In the genomic region with DNA sequence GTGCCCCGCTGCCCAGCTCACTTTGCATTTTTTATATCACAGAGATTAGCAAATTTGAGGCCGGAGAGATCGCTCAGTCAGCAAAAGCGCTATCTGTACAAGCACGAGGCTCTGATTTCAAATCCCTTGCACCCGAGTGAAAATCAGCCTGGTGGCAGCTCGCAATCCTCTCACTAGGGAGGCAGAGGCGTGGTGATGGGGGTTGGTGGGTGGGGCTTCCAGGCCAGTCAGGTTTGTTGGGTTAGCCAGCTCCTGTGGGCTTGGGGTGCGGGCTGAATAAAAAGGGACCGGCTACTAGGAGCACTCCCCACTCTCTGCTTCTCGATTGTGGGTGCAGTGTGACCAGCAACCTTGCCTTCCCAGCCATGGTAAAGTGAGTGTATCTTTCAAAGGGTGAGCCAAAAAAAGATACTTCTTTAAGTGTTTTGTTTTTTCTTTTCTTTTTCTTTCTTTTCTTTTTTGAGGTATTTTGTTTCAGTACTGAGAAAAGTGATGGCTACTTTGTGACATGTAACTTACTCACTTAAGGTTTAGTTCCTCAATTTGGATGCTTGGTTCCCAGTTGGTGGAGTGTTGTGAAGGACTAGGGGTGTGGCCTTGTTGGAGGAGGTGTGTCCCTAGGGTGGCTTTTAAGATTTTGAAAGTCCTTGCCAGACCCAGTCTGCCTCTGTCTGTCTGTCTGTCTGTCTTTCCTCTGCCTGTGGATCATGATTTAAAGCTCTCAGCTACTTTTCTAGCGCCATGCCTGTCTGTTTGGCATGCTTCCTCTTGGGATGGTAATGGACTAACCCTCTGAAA, we compare ENCODE assay signal across 8 mouse cellular contexts. TPM values are rescaled to one million over a fixed set of nuclear protein-coding genes. Genes with fewer than 3 reads are reported as not detected.
A peak's percentile ranks its signal among the peaks of the same experiment; 100 is the strongest.
DNase-seq lines count a peak whose midpoint lies in the region; ATAC-seq and TF ChIP-seq lines count a peak whose summit lies in the region.

No protein-coding gene starts in this region.

- TF ChIP-seq CTCF in intestine, postnatal 0 days (IDR thresholded peaks at IDR 0.05; ENCODE audit: low read depth), result no peak

- H3K36me3 ChIP-seq in heart, embryonic 12.5 days, result no peaks in the 10 kb centered on the region
- no peaks in the 10 kb centered on the region for H3K36me3 ChIP-seq in intestine, postnatal 0 days (ENCODE audit: control insufficient read depth, insufficient read depth)

- H3K4me3 ChIP-seq in heart, embryonic 12.5 days, result peak overlapping the region; percentile 8
- no peak overlapping the region for H3K4me3 ChIP-seq in intestine, postnatal 0 days (ENCODE audit: low read depth, low read length)

- peaks cover 16% of the 10 kb centered on the region for H3K4me1 ChIP-seq in heart, embryonic 12.5 days (replicated peaks)
- peaks cover 8% of the 10 kb centered on the region for H3K4me1 ChIP-seq in intestine, postnatal 0 days (replicated peaks; ENCODE audit: control insufficient read depth, insufficient read depth, low read length)

- 57% methylated on average over 12 of the region's 12 CpGs for WGBS in heart, embryonic 12.5 days
- 48% methylated on average over 12 of the region's 12 CpGs for WGBS in intestine, postnatal 0 days

- intact Hi-C loops in heart, postnatal 25 days (cut with DNase I), result loop anchor here (1.0 to 5.0 kb wide), 2 partner anchors 37 to 114 kb away; no protein-coding TSS in a partner anchor

- peak; percentile 49 for ATAC-seq in heart, embryonic 12.5 days (ENCODE audit: insufficient number of reproducible peaks, low FRiP score)
- no peak for ATAC-seq in intestine, postnatal 0 days

- no peak for DNase-seq in heart, postnatal 25 days (ENCODE audit: low spot score)
- DNase-seq in ES-CJ7 (ENCODE audit: low read depth, low spot score), result peak; percentile 55
- peak; percentile 46 for DNase-seq in spleen, adult 12 weeks (ENCODE audit: low spot score)
- no peak for DNase-seq in cerebellum, adult 18-20 months
- DNase-seq in gastrocnemius, adult 18-20 months (ENCODE audit: low spot score), result no peak
- no peak for DNase-seq in cerebellum, postnatal 10 days

- H3K27ac ChIP-seq in heart, embryonic 12.5 days (ENCODE audit: poor library complexity, severe bottlenecking), result no peak overlapping the region
- H3K27ac ChIP-seq in intestine, postnatal 0 days (ENCODE audit: low read depth, low read length), result no peak overlapping the region

- 0 out of 2 replicates have a peak, but pooled peaks cover 4% of the 10 kb centered on the region for H3K9me3 ChIP-seq in heart, embryonic 12.5 days (replicated peaks)
- H3K9me3 ChIP-seq in intestine, postnatal 0 days (ENCODE audit: control insufficient read depth), result no peaks in the 10 kb centered on the region

- no peaks in the 10 kb centered on the region for H3K27me3 ChIP-seq in heart, embryonic 12.5 days (replicated peaks)
- no peaks in the 10 kb centered on the region for H3K27me3 ChIP-seq in intestine, postnatal 0 days (replicated peaks; ENCODE audit: control insufficient read depth, insufficient read depth, low read length)

- H3K9ac ChIP-seq in heart, embryonic 12.5 days, result peak overlapping the region; percentile 30; the same call in 1 of the 2 replicates
- no peak overlapping the region for H3K9ac ChIP-seq in intestine, postnatal 0 days (ENCODE audit: low read depth, low read length)

- H3K4me2 ChIP-seq in heart, embryonic 12.5 days, result 0 out of 2 replicates have a peak overlapping the region, but pooled peaks have one; percentile 21
- 0 out of 2 replicates have a peak overlapping the region, but pooled peaks have one; percentile 17 for H3K4me2 ChIP-seq in intestine, postnatal 0 days (replicated peaks; ENCODE audit: low read depth)

RNA-seq across cellular contexts. Expression of a gene that starts 17.9 kb away (rescaled TPM):
- polyA plus RNA-seq in heart, embryonic 12.5 days (2016; fragmentation: Nextera tagmentation; extraction: Ambion mirVana), result 17.6 and 18.5 TPM in 2 replicates
- total RNA-seq in heart, postnatal 25 days (2021), result 1 to 10 TPM; 3.8 to 4.4 TPM
- polyA plus RNA-seq in intestine, postnatal 0 days (2015; fragmentation: Nextera tagmentation; extraction: Ambion mirVana), result 9.4 and 9.6 TPM in 2 replicates
- 1 to 10 TPM; 2.1 to 3.2 TPM for total RNA-seq in gastrocnemius, adult 18-20 months (2021)

RNA-seq across cellular contexts. Expression of a gene that starts 18.3 kb away (rescaled TPM):
- 39.8 and 42.4 TPM in 2 replicates for polyA plus RNA-seq in heart, embryonic 12.5 days (2016; fragmentation: Nextera tagmentation; extraction: Ambion mirVana)
- 10 to 100 TPM; 26.4 to 26.6 TPM for total RNA-seq in heart, postnatal 25 days (2021)
- polyA plus RNA-seq in intestine, postnatal 0 days (2015; fragmentation: Nextera tagmentation; extraction: Ambion mirVana), result 29.4 and 33.9 TPM in 2 replicates
- 10 to 100 TPM; 20.2 to 26.0 TPM for total RNA-seq in gastrocnemius, adult 18-20 months (2021)

RNA-seq across cellular contexts. Expression of a gene that starts 22.4 kb away (rescaled TPM):
- polyA plus RNA-seq in heart, embryonic 12.5 days (2016; fragmentation: Nextera tagmentation; extraction: Ambion mirVana), result 3.4 and 3.9 TPM in 2 replicates
- 1 to 10 TPM; 7.4 to 7.5 TPM for total RNA-seq in heart, postnatal 25 days (2021)
- polyA plus RNA-seq in intestine, postnatal 0 days (2015; fragmentation: Nextera tagmentation; extraction: Ambion mirVana), result 1.4 and 1.5 TPM in 2 replicates
- total RNA-seq in gastrocnemius, adult 18-20 months (2021), result 1 to 10 TPM in 1 of 2 experiments, under 1 TPM in 1; 0.98 to 1.5 TPM

RNA-seq across cellular contexts. Expression of a gene that starts 28.4 kb away (rescaled TPM):
- 73.9 and 76.5 TPM in 2 replicates for polyA plus RNA-seq in heart, embryonic 12.5 days (2016; fragmentation: Nextera tagmentation; extraction: Ambion mirVana)
- 10 to 100 TPM; 64.2 to 66.6 TPM for total RNA-seq in heart, postnatal 25 days (2021)
- polyA plus RNA-seq in intestine, postnatal 0 days (2015; fragmentation: Nextera tagmentation; extraction: Ambion mirVana), result 84.1 and 91.1 TPM in 2 replicates
- 10 to 100 TPM; 73.4 to 74.3 TPM for total RNA-seq in gastrocnemius, adult 18-20 months (2021)

RNA-seq across cellular contexts. Expression of a gene that starts 34.7 kb away (rescaled TPM):
- 4.7 and 5.2 TPM in 2 replicates for polyA plus RNA-seq in heart, embryonic 12.5 days (2016; fragmentation: Nextera tagmentation; extraction: Ambion mirVana)
- total RNA-seq in heart, postnatal 25 days (2021), result 10 to 100 TPM; 20.2 to 25.6 TPM
- 68.3 and 71.7 TPM in 2 replicates for polyA plus RNA-seq in intestine, postnatal 0 days (2015; fragmentation: Nextera tagmentation; extraction: Ambion mirVana)
- total RNA-seq in gastrocnemius, adult 18-20 months (2021), result 1 to 10 TPM; 7.0 to 9.4 TPM

Comparison
In these comparisons a context has a peak if more than half of its experiments do, and no peak if none do; other contexts are left out.
1. DNase-seq: peak in ES-CJ7 (single experiment) and spleen, adult 12 weeks (single experiment); none in heart, postnatal 25 days (single experiment), cerebellum, adult 18-20 months (0 of 2), gastrocnemius, adult 18-20 months (single experiment) and cerebellum, postnatal 10 days (0 of 2).